Mouse (Mus musculus): Measurements from ENCODE around the gene Ift81.
"Not testable (repeated sequence)": the region's sequence is repeated elsewhere in the genome, so short reads cannot be mapped to it uniquely, and the experiment has no call there.

The Ift81 gene

GRCm38 (mm10) chr5:122613908-122614732 is at the start of gene Ift81:
Ift81 (minus strand) TSS chr5:122614518.
- DNase-seq (ENCODE audit: low spot score), result peak; percentile 96

GRCm38 (mm10) chr5:122662501-122662900 is 48.2 kb upstream of the Ift81 start:
- no peak for DNase-seq (ENCODE audit: low spot score)

- no peak for DNase-seq (ENCODE audit: low spot score)
Observed at GRCm38 (mm10) chr5:122656808-122657207, 42.5 kb upstream of the Ift81 start.

GRCm38 (mm10) chr5:122654268-122654573 is 39.9 kb upstream of the Ift81 start:
- no peak for DNase-seq (ENCODE audit: low spot score)

- no peak for DNase-seq (ENCODE audit: low spot score)
Observed at GRCm38 (mm10) chr5:122653446-122654267, 39.3 kb upstream of the Ift81 start.

GRCm38 (mm10) chr5:122653112-122653445 is 38.8 kb upstream of the Ift81 start:
- DNase-seq (ENCODE audit: low spot score), result peak; percentile 76

GRCm38 (mm10) chr5:122652506-122652905 is 38.2 kb upstream of the Ift81 start:
- peak; percentile 47 for DNase-seq (ENCODE audit: low spot score)

- peak; percentile 36 for DNase-seq (ENCODE audit: low spot score)
Observed at GRCm38 (mm10) chr5:122650100-122650499, 35.8 kb upstream of the Ift81 start.

GRCm38 (mm10) chr5:122649264-122649663 is 34.9 kb upstream of the Ift81 start:
- no peak for DNase-seq (ENCODE audit: low spot score)

- DNase-seq (ENCODE audit: low spot score), result not testable (repeated sequence)
Observed at GRCm38 (mm10) chr5:122647952-122648374, 33.6 kb upstream of the Ift81 start.

GRCm38 (mm10) chr5:122647256-122647924 is 33.1 kb upstream of the Ift81 start:
- DNase-seq (ENCODE audit: low spot score), result no peak

- peak; percentile 59 for DNase-seq (ENCODE audit: low spot score)
Observed at GRCm38 (mm10) chr5:122646050-122646449, 31.7 kb upstream of the Ift81 start.

- peak; percentile 64 for DNase-seq (ENCODE audit: low spot score)
Observed at GRCm38 (mm10) chr5:122645290-122645689, 31.0 kb upstream of the Ift81 start.

GRCm38 (mm10) chr5:122644111-122644607 is 29.8 kb upstream of the Ift81 start:
- DNase-seq (ENCODE audit: low spot score), result peak; percentile 53

GRCm38 (mm10) chr5:122643701-122644100 is 29.4 kb upstream of the Ift81 start, which contains the start of gene P2rx7:
P2rx7 (plus strand) TSS chr5:122643911.
- DNase-seq (ENCODE audit: low spot score), result no peak

GRCm38 (mm10) chr5:122639986-122640385 is 25.7 kb upstream of the Ift81 start:
- no peak for DNase-seq (ENCODE audit: low spot score)

- no peak for DNase-seq (ENCODE audit: low spot score)
Observed at GRCm38 (mm10) chr5:122639517-122639916, 25.2 kb upstream of the Ift81 start.

- no peak for DNase-seq (ENCODE audit: low spot score)
Observed at GRCm38 (mm10) chr5:122638296-122638695, 24.0 kb upstream of the Ift81 start.

GRCm38 (mm10) chr5:122636958-122637357 is 22.6 kb upstream of the Ift81 start:
- no peak for DNase-seq (ENCODE audit: low spot score)

GRCm38 (mm10) chr5:122636308-122636707 is 22.0 kb upstream of the Ift81 start:
- DNase-seq (ENCODE audit: low spot score), result no peak

GRCm38 (mm10) chr5:122635228-122635627 is 20.9 kb upstream of the Ift81 start:
- DNase-seq (ENCODE audit: low spot score), result no peak

GRCm38 (mm10) chr5:122627243-122627642 is 12.9 kb upstream of the Ift81 start:
- peak; percentile 75 for DNase-seq (ENCODE audit: low spot score)
